Mouse (Mus musculus): ENCODE measurements around the gene Vpreb1. TPM values are rescaled to one million over a fixed set of nuclear protein-coding genes. Genes with fewer than 3 reads are reported as not detected.

The Vpreb1 gene
- polyA plus RNA-seq, 1 experiment = 2.6 TPM

- peaks cover 2% of the 10 kb centered on the region for H3K4me1 ChIP-seq (ENCODE audit: control insufficient read depth, insufficient read depth, low read length)
- H3K36me3 ChIP-seq (ENCODE audit: control insufficient read depth, insufficient read depth, low read length, poor library complexity, severe bottlenecking) = peaks cover 13% of the 10 kb centered on the region
- no peaks in the 10 kb centered on the region for H3K27me3 ChIP-seq (ENCODE audit: control insufficient read depth, insufficient read depth, low read length, poor library complexity, severe bottlenecking)
- no peak overlapping the region for H3K27ac ChIP-seq (ENCODE audit: insufficient read depth, low read length)
- no peak overlapping the region for H3K9ac ChIP-seq (ENCODE audit: low read depth, poor library complexity, severe bottlenecking)
- H3K4me3 ChIP-seq (ENCODE audit: low read depth, low read length) = no peak overlapping the region
- H3K9me3 ChIP-seq (replicated peaks; ENCODE audit: control insufficient read depth, insufficient read depth, low read length, poor library complexity, severe bottlenecking) = no peaks in the 10 kb centered on the region
- TF ChIP-seq CTCF (IDR thresholded peaks at IDR 0.05; ENCODE audit: low read depth, low read length) = no peak
- no peak for TF ChIP-seq EP300 (IDR thresholded peaks at IDR 0.05; ENCODE audit: insufficient read depth, low read depth, low read length)
- no peak for TF ChIP-seq POLR2A (IDR thresholded peaks at IDR 0.05; ENCODE audit: insufficient read depth, low read length)
Measured at GRCm38 (mm10) chr16:16903188-16903587, 32.5 kb upstream of the Vpreb1 start.

GRCm38 (mm10) chr16:16902329-16902728 lies 31.7 kb upstream of the Vpreb1 start:
- TF ChIP-seq EP300 (IDR thresholded peaks at IDR 0.05; ENCODE audit: insufficient read depth, low read depth, low read length) = no peak
- no peak for TF ChIP-seq POLR2A (IDR thresholded peaks at IDR 0.05; ENCODE audit: insufficient read depth, low read length)
- no peak for TF ChIP-seq CTCF (IDR thresholded peaks at IDR 0.05; ENCODE audit: low read depth, low read length)
- H3K4me1 ChIP-seq (ENCODE audit: control insufficient read depth, insufficient read depth, low read length) = peaks cover 2% of the 10 kb centered on the region
- H3K9ac ChIP-seq (ENCODE audit: low read depth, poor library complexity, severe bottlenecking) = no peak overlapping the region
- H3K27me3 ChIP-seq (ENCODE audit: control insufficient read depth, insufficient read depth, low read length, poor library complexity, severe bottlenecking) = no peaks in the 10 kb centered on the region
- peaks cover 13% of the 10 kb centered on the region for H3K36me3 ChIP-seq (ENCODE audit: control insufficient read depth, insufficient read depth, low read length, poor library complexity, severe bottlenecking)
- H3K4me3 ChIP-seq (ENCODE audit: low read depth, low read length) = no peak overlapping the region
- H3K27ac ChIP-seq (ENCODE audit: insufficient read depth, low read length) = no peak overlapping the region
- no peaks in the 10 kb centered on the region for H3K9me3 ChIP-seq (replicated peaks; ENCODE audit: control insufficient read depth, insufficient read depth, low read length, poor library complexity, severe bottlenecking)

- H3K4me3 ChIP-seq (ENCODE audit: low read depth, low read length) = peak overlapping the region; percentile 90
- TF ChIP-seq CTCF (IDR thresholded peaks at IDR 0.05; ENCODE audit: low read depth, low read length) (no peak), EP300 (IDR thresholded peaks at IDR 0.05; ENCODE audit: insufficient read depth, low read depth, low read length) (no peak), POLR2A (IDR thresholded peaks at IDR 0.05; ENCODE audit: insufficient read depth, low read length) (no peak)
- peak overlapping the region; percentile 62 for H3K9ac ChIP-seq (ENCODE audit: low read depth, poor library complexity, severe bottlenecking)
- H3K36me3 ChIP-seq (ENCODE audit: control insufficient read depth, insufficient read depth, low read length, poor library complexity, severe bottlenecking) = peaks cover 12% of the 10 kb centered on the region; the same call in 1 of the 2 replicates
- peaks cover 2% of the 10 kb centered on the region for H3K4me1 ChIP-seq (ENCODE audit: control insufficient read depth, insufficient read depth, low read length)
- peak overlapping the region; percentile 11 for H3K27ac ChIP-seq (ENCODE audit: insufficient read depth, low read length)
- H3K9me3 ChIP-seq (replicated peaks; ENCODE audit: control insufficient read depth, insufficient read depth, low read length, poor library complexity, severe bottlenecking) = no peaks in the 10 kb centered on the region
- H3K27me3 ChIP-seq (ENCODE audit: control insufficient read depth, insufficient read depth, low read length, poor library complexity, severe bottlenecking) = no peaks in the 10 kb centered on the region
Measured at GRCm38 (mm10) chr16:16897056-16897584, 26.5 kb upstream of the Vpreb1 start.

DNA sequence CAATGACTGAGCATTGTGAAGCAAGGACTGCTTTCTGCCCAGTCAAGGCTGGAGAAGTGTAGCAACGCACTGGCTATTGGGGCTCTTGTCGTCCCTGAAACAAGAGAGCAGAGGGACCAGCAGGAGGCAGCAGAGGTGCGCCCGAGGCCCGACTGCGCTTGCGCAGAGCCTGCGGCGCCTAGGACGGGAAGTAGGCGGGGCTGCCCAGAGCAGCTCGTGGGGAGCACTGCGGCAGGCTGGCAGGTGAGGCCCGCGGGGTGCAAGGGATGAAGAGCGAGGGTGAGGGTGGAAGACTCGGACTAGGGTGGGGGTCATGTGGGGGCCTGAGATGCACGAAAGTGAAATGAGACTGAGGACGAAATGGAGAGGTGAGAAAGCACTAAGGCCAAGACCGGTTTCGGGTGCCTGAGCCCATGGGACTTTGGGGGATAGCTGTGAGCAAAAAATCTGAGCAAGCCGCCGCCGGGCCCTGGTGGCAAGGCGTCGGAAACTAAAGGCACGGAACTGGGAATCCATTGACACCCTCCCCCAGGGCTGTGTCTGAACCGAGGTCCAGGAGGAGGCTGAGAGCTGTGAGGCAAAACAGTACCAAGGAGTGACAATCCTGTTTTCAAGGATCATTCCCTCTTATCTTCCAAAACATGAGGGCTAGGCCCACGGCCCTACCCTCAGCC lies 25.9 kb upstream of the Vpreb1 start, which contains the start of gene Ppm1f:
Gene Ppm1f, plus strand, starts transcription at position 88 of the 674 bp plus-strand sequence.
- Histone ChIP-seq H3K9me3 (replicated peaks; ENCODE audit: control insufficient read depth, insufficient read depth, low read length, poor library complexity, severe bottlenecking) (no peaks in the 10 kb centered on the region), H3K9ac (ENCODE audit: low read depth, poor library complexity, severe bottlenecking) (peak within 1 kb of the TSS; percentile 62), H3K4me1 (ENCODE audit: control insufficient read depth, insufficient read depth, low read length) (peaks cover 2% of the 10 kb centered on the region), H3K27me3 (ENCODE audit: control insufficient read depth, insufficient read depth, low read length, poor library complexity, severe bottlenecking) (no peaks in the 10 kb centered on the region), H3K36me3 (ENCODE audit: control insufficient read depth, insufficient read depth, low read length, poor library complexity, severe bottlenecking) (peaks cover 17% of the 10 kb centered on the region), H3K27ac (ENCODE audit: insufficient read depth, low read length) (peak within 1 kb of the TSS; percentile 47), H3K4me3 (ENCODE audit: low read depth, low read length) (peak within 1 kb of the TSS; percentile 90)
- no peak for TF ChIP-seq EP300 (IDR thresholded peaks at IDR 0.05; ENCODE audit: insufficient read depth, low read depth, low read length)
- peak; percentile 86 for TF ChIP-seq CTCF (IDR thresholded peaks at IDR 0.05; ENCODE audit: low read depth, low read length)
- peak; percentile 71 for TF ChIP-seq POLR2A (IDR thresholded peaks at IDR 0.05; ENCODE audit: insufficient read depth, low read length)

- no peak overlapping the region for H3K4me3 ChIP-seq (ENCODE audit: low read depth, low read length)
Measured at GRCm38 (mm10) chr16:16896015-16896381, 25.4 kb upstream of the Vpreb1 start.

GRCm38 (mm10) chr16:16892366-16892765 lies 21.7 kb upstream of the Vpreb1 start:
- Histone ChIP-seq H3K4me3 (ENCODE audit: low read depth, low read length) (no peak overlapping the region), H3K27ac (ENCODE audit: insufficient read depth, low read length) (no peak overlapping the region), H3K4me1 (ENCODE audit: control insufficient read depth, insufficient read depth, low read length) (no peaks in the 10 kb centered on the region), H3K27me3 (ENCODE audit: control insufficient read depth, insufficient read depth, low read length, poor library complexity, severe bottlenecking) (no peaks in the 10 kb centered on the region), H3K9ac (ENCODE audit: low read depth, poor library complexity, severe bottlenecking) (no peak overlapping the region), H3K36me3 (ENCODE audit: control insufficient read depth, insufficient read depth, low read length, poor library complexity, severe bottlenecking) (peaks cover 58% of the 10 kb centered on the region), H3K9me3 (replicated peaks; ENCODE audit: control insufficient read depth, insufficient read depth, low read length, poor library complexity, severe bottlenecking) (no peaks in the 10 kb centered on the region)
- TF ChIP-seq EP300 (IDR thresholded peaks at IDR 0.05; ENCODE audit: insufficient read depth, low read depth, low read length) (no peak), CTCF (IDR thresholded peaks at IDR 0.05; ENCODE audit: low read depth, low read length) (no peak), POLR2A (IDR thresholded peaks at IDR 0.05; ENCODE audit: insufficient read depth, low read length) (no peak)

More at GRCm38 (mm10) chr16:16896015-16896381, 25.4 kb upstream of the Vpreb1 start:
- H3K9me3 ChIP-seq (replicated peaks; ENCODE audit: control insufficient read depth, insufficient read depth, low read length, poor library complexity, severe bottlenecking) = no peaks in the 10 kb centered on the region
- TF ChIP-seq CTCF (IDR thresholded peaks at IDR 0.05; ENCODE audit: low read depth, low read length) (no peak), EP300 (IDR thresholded peaks at IDR 0.05; ENCODE audit: insufficient read depth, low read depth, low read length) (no peak), POLR2A (IDR thresholded peaks at IDR 0.05; ENCODE audit: insufficient read depth, low read length) (no peak)
- H3K9ac ChIP-seq (ENCODE audit: low read depth, poor library complexity, severe bottlenecking) = no peak overlapping the region
- H3K36me3 ChIP-seq (ENCODE audit: control insufficient read depth, insufficient read depth, low read length, poor library complexity, severe bottlenecking) = peaks cover 22% of the 10 kb centered on the region
- H3K27me3 ChIP-seq (ENCODE audit: control insufficient read depth, insufficient read depth, low read length, poor library complexity, severe bottlenecking) = no peaks in the 10 kb centered on the region
- H3K4me1 ChIP-seq (ENCODE audit: control insufficient read depth, insufficient read depth, low read length) = peaks cover 2% of the 10 kb centered on the region
- H3K27ac ChIP-seq (ENCODE audit: insufficient read depth, low read length) = peak overlapping the region; percentile 47

Data from ES-Bruce4 (cell line).